Mouse (Mus musculus): ENCODE results near the gene Myh7.
A peak's percentile ranks its signal among the peaks of the same experiment; 100 is the strongest.

Myh7 gene

DNA sequence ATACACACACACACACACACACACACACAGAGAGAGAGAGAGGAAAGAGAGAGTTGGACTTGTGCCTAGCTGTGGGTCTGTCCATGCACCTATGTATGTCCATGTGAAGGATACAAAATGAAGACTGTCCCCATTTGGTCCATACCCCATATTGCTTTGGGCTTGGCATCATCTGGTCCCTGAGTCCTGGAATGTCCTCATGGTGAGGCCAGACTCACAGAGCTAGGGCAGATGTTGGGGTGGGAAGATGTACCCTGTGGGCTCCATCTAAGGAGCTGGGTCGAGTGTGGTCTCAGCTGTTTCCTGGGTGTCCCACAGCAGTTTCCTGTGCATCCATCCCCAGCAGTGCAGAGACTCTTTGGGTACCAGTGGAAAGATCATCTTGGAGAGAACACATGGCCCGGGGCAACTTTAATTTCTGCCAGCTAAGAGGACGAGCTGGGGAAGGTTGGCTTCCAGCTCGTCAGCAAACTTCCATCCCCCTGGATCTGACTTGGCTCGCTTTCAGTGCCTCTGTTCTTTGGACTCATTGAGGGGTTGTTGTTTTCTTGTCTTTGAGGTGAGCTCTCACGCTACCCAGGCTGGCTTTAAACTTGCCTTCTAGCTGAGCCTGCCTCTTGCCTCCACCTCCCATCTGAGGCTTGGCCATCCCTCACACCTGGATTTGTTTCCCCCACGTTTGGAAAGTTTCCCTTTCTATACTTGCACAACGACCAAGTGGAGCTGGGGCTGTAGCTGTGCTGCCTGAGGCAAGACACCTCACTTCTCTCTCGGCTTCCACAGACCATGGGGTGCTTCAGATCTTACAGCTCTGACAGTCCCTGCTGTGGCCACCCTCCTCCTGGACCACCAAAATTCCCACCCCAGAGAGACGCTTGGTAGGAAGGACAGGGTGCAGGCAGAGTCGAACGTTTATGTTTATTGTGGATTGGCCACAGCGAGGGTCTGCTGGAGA, 53.1 kb downstream of the Myh7 start:
- DNase-seq (ENCODE audit: low spot score), result no peak

DNA sequence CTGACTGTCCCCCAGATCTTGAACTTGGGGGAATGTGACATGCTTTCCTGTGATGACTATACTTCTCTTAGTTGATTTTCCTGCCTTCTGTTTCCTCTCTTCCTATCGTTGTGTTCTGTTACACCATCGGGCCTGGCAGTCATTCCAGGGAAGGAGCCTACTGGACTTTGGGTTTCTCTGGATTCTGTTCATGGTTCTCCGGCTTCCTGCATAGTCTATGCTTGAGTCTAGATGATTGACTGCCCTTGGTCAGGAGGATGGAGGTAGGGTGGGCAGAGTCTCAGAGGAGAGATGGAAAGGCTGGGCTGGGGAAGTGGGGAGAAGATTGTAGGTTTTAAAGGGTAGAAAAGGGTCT, 54.3 kb downstream of the Myh7 start:
- no peak for DNase-seq (ENCODE audit: low spot score)

DNA sequence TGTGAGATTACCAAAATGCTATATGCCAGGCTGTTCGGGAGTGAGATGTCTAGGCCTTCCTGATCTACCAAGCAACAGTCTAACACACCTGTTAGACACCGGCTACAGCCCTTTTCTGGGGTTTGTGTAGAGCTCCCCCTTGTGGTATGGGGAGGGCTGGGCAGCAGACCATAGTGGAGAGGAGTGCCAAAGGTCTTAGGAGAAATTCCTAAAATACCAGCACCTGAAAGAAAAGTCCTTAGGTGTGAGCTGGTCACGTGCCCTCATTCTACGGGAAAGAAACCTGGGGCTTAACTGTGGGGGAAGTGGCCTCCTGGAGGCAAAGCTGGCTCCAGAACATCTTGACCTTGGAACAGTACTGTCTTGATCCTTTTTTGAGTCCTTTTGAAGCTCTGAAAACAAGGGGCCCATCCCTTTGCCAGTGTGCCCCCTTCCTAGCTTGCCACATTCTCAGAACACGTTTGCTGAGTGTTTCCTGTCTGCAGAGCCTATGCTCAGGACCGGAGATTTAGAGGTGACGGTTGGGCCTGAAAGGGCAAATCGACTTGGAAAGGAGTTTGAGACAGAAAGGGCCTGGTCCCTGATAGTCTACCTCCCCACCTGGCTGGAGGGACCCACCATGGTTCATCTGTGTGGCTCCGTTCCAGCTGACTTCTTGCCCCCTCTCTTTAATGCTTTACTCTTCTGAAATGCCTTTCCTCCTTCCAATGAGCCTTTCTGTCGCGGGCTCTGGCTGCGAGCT, 54.8 kb downstream of the Myh7 start:
- peak; percentile 39 for DNase-seq (ENCODE audit: low spot score)

DNA sequence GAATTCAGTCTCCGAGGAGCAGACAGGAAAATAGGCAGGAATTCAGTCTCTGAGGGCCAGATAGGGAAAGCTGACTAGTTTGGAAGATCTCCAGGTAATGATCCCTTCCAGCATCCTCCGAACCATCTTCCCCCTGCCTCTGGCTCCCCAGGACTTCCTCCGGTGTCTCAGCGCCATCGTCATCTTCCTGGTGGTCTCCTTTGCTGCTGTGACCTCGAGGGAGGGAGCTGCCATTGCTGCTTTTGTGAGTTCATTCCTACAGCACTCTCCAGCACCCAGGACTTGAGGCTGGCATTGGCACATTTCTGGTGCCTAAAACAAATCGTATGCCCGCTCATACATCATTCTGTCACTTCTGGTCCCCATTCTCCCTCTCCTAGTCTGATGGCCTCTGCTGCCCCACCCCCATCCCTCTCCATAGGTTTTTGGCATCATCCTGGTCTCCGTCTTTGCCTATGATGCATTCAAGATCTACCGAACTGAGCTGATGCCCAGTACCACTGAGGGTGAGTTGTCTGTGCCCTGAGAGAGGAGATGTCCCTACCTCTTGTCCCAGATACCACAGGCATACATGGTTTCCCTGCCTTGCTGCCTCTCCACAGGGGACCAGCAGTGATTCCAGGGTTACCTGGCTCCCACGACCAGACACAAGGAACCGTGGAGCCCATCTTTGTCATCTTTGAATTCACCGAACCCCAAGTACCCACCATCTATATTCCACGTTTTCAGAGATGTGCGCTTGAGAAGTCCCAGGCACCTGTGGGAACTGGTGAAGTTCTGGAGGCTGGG, 55.8 kb downstream of the Myh7 start:
- no peak for DNase-seq (ENCODE audit: low spot score)

DNA sequence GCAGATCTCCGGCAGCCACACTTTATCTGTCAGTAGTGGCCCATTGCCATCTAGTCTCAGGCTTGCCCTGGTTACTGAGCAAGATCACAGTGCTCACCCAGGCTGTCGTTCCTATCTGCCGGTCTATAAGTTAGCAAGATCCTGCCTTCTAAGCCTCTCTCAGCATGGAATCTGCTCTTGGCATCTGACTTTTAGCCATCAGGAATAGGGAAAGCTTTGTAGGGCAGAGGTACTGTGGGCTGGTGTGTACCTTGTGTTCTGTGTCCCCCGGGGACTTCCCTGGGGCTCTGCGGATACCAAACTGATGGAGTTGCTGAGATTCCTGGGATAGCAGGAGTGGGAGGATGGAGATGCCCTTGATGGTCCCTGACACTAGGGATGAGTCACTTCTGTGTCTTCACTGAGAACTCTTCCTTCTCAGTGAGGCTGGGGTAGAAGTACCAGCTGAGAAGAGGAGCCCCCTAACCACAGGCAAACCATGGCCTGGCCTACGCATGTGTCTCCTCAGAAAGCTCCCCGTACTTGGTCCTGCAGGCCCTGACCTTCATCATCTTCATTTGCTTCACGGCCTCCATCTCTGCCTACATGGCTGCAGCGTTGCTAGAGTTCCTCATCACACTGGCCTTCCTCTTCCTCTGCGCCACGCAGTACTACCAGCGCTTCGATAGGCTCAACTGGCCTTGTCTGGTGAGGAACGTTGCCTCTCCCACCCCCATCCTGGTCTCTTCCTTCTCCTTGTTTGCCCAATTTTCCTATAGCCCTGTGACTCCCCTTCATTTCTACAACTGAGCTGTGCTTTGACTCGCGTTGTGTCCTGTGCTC, 56.9 kb downstream of the Myh7 start:
- DNase-seq (ENCODE audit: low spot score), result no peak

DNA sequence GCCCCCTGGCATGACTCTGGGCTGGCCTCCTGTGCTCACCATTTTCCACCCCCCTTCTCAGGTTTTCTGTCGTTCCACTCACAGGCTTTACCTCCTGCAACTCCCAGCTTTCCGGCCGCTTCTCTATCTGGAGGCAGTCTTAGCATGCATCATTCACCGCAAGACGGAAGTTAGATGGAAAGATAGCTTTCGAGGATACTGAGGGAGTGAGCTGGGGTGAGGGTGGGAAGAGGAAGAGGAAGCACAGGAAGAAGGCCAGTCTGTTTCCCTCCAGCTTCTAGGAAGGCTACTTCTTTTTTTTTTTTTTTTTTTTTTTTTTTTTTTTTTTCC, 57.6 kb downstream of the Myh7 start:
- DNase-seq (ENCODE audit: low spot score), result no peak

DNA sequence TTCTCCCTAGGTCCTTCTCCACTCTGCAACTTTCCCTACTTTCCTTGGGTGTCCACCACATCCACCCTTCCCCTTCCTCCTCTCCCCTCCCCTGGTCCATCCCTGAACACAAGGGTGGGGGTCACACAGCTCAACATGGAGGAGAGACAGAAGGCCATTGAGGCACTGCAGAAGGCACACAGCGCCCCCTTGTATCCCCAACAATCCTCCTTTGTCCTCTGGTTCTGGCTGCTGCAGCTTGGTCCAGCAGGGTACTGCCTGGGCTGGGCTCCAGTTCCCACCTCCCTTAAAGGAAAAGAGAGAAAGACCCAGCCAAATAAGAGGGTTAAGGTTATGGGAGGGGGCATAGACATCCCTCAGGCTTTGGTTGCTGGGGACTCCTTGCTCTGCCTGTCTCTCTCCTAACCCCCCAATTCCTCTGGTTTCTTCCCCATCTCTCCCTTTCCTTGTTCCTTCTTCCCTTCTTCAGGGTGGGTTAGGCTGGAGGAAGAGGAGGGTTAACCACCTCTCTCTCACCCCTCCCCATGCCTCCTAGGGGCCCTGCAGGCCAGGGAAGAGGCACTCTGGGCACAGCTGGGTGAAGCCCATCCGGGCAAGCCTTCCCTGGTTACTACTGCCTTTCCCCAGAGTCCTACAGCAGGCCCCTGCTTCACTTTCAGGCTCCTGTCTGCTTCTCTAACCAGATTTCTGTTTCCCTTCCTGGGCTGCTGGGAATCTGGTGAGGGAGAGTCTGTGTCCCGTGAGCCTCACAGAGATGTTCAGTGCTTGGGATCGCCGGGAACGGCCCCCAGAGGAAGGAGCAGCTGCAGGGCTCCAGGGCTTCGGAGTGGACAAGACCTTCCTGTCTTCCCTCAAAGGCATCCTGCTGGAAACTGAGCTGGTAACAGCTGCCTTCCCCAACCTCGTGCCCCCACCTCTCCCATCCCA, 58.3 kb downstream of the Myh7 start, which contains the start of gene Cmtm5:
Cmtm5 (plus strand) TSS at position 358 of the 927 bp plus-strand sequence.
- no peak for DNase-seq (ENCODE audit: low spot score)

DNA sequence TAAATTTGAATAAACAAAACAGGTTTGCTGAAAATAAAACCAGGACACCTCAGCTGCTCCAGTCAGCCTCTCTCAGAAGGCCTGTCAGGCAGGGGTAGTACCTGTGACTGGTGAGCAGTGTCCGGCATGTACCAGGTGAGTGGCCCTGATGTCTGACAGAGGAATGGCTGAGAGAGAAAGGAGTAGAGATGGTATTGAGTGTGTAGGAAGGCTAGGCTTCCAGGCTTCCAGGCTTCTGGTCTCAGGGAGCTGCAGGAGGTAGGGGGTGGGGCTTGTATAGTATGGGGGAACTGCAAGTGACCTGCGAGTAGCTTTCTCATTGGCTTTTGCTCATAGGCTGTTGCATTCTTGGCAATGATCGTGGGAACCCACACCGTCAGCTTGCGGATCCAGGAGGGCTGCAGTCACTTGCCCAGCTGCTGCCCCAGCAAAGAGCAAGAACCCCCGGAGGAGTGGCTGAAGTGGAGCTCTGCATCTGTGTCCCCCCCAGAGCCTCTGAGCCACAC, 61.7 kb downstream of the Myh7 start, which contains the start of gene Il25:
Il25 (plus strand) TSS at position 51 of the 506 bp plus-strand sequence.
- DNase-seq (ENCODE audit: low spot score), result no peak

DNA sequence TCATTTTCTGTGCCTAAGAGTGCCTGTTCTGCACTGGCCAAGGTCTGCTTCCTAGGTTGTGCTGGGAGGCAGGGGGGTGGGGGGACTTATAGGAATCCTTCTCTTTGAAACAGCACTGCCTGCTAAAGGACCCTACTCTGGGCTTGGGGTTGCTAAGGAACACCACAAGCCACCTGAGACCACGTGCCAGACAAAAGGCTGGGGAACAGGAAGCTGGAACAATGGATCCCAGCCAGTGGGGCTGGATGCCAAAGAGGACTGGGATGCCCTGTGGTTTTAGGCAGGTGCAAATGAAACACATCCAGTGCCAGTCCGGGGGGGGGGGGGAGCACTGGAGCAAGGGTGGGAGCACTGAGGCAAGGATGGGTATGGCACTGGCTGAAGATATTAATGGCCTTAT, 64.0 kb downstream of the Myh7 start:
- no peak for DNase-seq (ENCODE audit: low spot score)

DNA sequence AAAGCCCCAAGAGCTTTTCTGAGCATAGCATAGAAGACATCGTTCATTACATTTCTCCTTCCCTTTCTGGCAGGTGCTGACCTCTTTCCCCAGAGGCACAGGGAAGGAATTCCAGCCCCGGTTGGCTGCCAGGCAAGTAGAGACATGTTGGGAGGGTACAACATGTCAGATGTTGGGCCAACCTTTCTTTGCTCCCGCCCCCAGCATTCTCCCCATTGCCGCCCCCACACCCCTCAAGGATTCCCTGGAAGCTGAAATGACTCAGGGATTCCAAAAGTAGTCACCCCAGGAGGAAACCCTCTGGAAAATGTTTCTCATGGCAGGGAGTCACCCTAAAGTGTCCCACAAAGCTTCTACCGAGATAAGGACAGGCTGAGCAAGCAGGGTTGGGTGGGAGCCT, 64.6 kb downstream of the Myh7 start:
- DNase-seq (ENCODE audit: low spot score), result no peak

DNA sequence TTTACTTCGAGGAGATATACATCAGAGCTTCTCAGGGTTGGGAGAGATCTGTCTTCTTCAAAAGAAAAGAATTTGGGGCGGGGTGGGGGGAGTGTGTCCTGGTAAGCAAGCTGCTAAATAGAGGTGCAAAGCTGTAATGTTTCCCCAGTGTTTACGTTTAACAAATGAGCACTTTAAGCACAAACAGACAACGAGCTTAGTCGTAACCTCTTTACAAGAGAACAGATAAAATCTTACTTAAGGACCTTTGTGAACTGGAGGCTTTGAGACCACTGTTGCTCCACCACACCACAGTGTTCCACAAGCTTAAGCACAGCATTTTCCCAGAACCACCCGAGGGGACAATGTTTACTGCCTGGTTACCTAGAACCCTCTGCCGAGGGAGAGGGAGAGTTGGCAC, 67.1 kb downstream of the Myh7 start:
- no peak for DNase-seq (ENCODE audit: low spot score)

DNA sequence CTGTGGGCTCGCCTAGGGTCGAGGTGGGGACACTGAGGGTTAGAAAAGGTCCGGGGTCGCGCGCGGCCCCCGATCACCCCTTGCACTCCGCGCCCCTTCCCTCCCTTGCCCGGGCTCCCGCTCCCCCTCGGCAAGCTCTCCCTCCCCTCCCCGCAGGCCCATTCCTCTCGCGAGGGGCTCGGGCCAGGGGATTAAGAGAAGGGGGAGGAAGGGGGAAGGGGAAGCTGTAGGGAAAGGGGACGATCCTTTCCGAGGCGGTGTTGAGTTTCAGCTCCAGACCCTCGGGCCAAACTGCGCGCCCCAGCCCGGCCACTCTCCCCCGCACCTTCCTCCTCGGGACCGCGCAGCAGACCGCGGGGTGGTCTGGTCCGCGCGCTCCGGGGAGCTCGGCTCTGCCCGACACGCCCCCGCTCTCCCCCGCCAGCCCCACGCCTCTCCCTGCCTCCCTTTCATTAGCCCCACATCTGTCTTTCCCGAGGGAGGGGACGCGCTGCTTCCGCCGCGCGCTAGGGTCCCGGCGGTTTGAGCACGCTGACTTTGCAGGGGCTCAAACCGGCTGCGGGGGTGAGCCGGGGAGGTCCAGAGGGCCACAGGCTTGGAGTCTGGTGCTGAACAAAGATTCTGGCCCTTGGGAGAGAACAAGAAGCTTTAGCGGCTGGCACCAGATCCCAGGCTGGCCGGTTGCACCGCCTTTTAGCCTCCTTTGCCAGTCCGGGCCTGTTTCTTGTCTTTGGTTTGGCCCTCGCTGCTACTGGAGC, 67.8 kb downstream of the Myh7 start:
- DNase-seq (ENCODE audit: low spot score), result peak; percentile 70

DNA sequence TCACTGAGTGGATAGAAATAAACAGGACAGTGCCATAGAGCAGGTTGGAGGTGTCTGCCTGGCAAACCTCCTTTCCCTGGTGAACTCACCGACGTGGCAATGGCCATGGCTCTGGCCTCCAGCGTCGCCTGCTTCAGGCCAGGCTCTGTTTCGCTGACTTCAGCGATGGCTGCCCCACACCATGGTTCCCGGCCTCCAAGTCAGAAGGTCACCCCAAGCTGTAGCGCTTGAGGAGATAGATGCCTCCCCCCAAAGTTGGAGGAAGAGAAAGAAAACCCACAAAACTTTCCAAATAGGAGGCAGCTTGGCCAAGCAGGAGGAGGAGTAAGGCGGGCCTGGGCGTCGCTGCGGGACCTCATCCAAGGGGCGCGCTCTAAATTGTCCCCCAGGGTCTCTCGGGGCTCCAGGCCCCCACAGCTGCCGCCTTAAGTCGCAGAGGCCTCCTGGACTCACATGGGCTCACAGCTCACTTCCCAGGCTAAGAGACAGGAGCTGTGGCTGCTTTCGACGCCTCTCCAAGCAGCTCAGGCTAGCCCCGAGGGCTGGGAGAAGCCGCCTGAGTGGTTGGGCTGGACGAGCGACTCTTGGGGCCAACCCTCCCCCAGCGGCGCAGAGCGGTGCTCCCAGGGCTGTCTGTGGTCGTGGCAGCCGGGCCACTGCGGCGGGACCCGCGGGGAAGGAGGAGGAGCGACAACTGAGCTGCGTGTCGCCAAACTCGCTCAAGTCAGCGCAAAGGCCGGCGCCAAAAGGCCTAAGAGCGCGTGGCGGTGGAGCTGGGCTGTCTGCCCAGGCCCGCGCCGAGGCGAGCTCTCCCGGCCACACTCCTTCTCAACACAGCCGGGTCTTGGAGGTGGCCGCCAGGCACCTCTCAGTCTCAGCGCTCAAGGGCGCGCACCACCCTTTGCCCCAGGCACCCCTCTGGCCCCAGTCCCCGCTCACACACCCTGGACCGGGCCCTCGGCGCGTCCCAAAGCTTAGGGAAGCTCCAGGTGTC, 68.8 kb downstream of the Myh7 start, which contains the start of gene Efs:
Efs (minus strand) TSS at position 778 of the 994 bp plus-strand sequence.
- peak; percentile 47 for DNase-seq (ENCODE audit: low spot score)

DNA sequence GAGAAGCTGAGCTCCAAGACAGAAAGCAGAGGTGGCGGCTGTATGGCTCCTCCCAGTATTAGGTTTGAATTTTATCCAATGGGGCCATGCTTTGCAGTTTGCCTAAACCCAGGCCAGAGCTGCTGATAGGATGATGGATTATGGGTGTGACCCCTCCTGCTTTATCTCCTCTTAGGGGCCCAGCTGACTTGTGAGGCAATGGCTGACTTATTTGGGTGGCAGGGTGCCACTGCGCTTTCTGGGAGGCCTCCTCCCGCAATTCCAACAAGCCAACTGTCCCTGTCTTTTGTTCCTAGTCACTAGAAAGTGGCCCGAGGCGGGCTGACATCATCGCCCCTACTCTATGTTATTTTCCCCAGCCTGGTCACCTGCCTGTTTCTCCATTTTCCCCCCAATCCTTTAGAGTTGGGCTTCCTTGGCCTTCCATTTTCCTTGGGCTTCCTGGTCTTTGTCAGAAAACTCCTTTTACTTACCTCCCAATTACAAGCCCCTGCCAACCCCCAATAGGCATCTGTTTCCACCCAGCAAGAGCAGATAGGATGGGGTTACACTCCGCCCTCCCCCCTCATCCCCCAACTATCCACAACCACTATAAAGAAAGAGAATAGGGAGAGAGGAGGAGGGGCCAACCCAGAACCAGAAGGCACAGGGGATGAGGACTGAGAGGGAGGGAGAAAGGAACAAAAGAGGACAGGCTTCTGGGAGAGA, 69.6 kb downstream of the Myh7 start:
- peak; percentile 47 for DNase-seq (ENCODE audit: low spot score)
